Mouse (Mus musculus): ENCODE measurements at regions not wholly inside any gene's neighbourhood (a gene's known extent, or its start where the extent isn't known, plus 50 kb on each side); places are given as distances from the start of the nearest gene placed in this dataset.

GRCm38 (mm10) chr14:102396036-102396734 lies 586.3 kb downstream of the Kctd12 start:
- Histone ChIP-seq H3K36me3 (no peaks in the 10 kb centered on the region), H3K9me3 (replicated peaks) (no peaks in the 10 kb centered on the region), H3K27ac (no peak overlapping the region), H3K4me3 (no peak overlapping the region), H3K27me3 (ENCODE audit: low read depth, poor library complexity, severe bottlenecking) (no peaks in the 10 kb centered on the region), H3K4me1 (peaks cover 6% of the 10 kb centered on the region)
- WGBS: 82% methylated on average over 7 of the region's 7 CpGs
- no peak for DNase-seq (ENCODE audit: low spot score)

DNA sequence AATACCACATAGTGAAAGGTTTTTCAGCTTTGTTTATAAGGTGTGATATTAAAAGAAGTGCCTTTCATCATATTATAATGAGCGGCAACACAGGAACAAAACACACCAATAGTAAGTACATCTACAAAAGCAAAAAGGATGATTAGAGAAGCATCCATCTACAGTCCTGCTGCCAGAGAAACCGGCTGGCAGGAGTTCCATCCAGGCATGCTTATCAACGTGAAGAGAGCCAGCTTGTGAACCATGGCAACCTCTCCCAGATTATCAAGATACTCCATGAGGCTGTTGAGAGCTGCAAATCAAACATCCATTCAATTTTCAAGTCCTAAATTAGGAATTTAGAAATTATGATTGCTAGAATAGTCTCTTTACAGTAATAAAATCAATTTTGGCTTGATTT lies 590.1 kb downstream of the Kctd12 start:
- Histone ChIP-seq H3K4me3 (no peak overlapping the region), H3K36me3 (no peaks in the 10 kb centered on the region), H3K9me3 (replicated peaks) (no peaks in the 10 kb centered on the region), H3K27ac (no peak overlapping the region), H3K4me1 (no peaks in the 10 kb centered on the region), H3K27me3 (ENCODE audit: low read depth, poor library complexity, severe bottlenecking) (no peaks in the 10 kb centered on the region)
- no peak for DNase-seq (ENCODE audit: low spot score)
- 84% methylated on average over 3 of the region's 3 CpGs for WGBS

GRCm38 (mm10) chr14:102372994-102373567 lies 609.4 kb downstream of the Kctd12 start:
- Histone ChIP-seq H3K27ac (no peak overlapping the region), H3K36me3 (no peaks in the 10 kb centered on the region), H3K4me3 (no peak overlapping the region), H3K4me1 (no peaks in the 10 kb centered on the region), H3K27me3 (ENCODE audit: low read depth, poor library complexity, severe bottlenecking) (no peaks in the 10 kb centered on the region), H3K9me3 (replicated peaks) (no peaks in the 10 kb centered on the region)
- no peak for DNase-seq (ENCODE audit: low spot score)
- WGBS: 68% methylated on average over 5 of the region's 5 CpGs

DNA sequence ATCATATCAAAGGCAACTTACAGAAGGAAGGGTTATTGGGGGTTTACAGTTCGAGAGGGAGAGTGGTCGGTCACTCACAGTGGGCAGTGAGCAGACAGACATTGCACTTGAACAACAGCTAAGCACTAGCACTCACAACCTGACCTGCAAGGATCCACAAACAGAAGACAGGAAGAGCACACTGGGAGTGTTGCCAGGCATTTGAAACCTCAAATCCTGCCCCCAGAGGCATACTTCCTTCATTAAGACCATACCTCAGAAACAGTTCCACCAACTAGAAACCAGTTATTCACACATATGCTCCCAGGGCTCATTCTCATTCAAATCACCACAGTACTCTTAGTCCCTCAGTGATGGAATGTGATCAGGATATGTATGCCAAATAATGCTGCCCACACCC lies 620.8 kb downstream of the Kctd12 start:
- no peak for DNase-seq (ENCODE audit: low spot score)
- Histone ChIP-seq H3K4me1 (0 out of 2 replicates have a peak, but pooled peaks cover 2% of the 10 kb centered on the region), H3K9me3 (replicated peaks) (no peaks in the 10 kb centered on the region), H3K27me3 (ENCODE audit: low read depth, poor library complexity, severe bottlenecking) (no peaks in the 10 kb centered on the region), H3K4me3 (no peak overlapping the region), H3K36me3 (no peaks in the 10 kb centered on the region), H3K27ac (no peak overlapping the region)
- WGBS: 93% methylated on average over 2 of the region's 2 CpGs

- no peaks in the 10 kb centered on the region for H3K27me3 ChIP-seq (ENCODE audit: low read depth, poor library complexity, severe bottlenecking)
- H3K4me3 ChIP-seq: no peak overlapping the region
- DNase-seq (ENCODE audit: low spot score): no peak
- H3K4me1 ChIP-seq: no peaks in the 10 kb centered on the region
- H3K27ac ChIP-seq: no peak overlapping the region
- H3K36me3 ChIP-seq: no peaks in the 10 kb centered on the region
- H3K9me3 ChIP-seq (replicated peaks): no peaks in the 10 kb centered on the region
These were observed 599.7 kb downstream of the Lmo7 start for GRCm38 (mm10) chr14:102329409-102329808.

DNA sequence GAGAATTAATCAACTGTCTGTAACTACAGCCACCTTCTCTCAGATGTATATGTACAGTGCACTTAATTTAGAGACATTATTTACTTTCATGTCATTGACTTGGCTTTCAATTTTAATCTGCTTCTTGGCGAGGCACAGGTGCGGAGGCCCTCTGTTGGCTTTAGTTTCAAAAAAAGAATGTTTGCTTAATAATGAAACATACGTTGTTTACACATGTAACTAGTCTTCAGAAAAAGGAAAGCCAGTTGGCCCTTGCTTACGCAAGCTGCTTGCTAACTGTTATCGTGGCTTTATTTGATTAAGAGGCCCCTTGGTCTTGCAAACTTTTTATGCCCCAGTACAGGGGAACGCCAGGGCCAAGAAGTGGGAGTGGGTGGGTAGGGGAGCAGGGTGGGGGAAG lies 576.6 kb downstream of the Lmo7 start:
- H3K27ac ChIP-seq: no peak overlapping the region
- no peaks in the 10 kb centered on the region for H3K9me3 ChIP-seq (replicated peaks)
- no peaks in the 10 kb centered on the region for H3K27me3 ChIP-seq (ENCODE audit: low read depth, poor library complexity, severe bottlenecking)
- no peaks in the 10 kb centered on the region for H3K4me1 ChIP-seq
- no peaks in the 10 kb centered on the region for H3K36me3 ChIP-seq
- DNase-seq (ENCODE audit: low spot score): no peak
- no peak overlapping the region for H3K4me3 ChIP-seq
- WGBS: 92% methylated on average over 6 of the region's 6 CpGs

GRCm38 (mm10) chr14:102302826-102303225 lies 573.1 kb downstream of the Lmo7 start:
- no peaks in the 10 kb centered on the region for H3K27me3 ChIP-seq (ENCODE audit: low read depth, poor library complexity, severe bottlenecking)
- no peaks in the 10 kb centered on the region for H3K4me1 ChIP-seq
- H3K9me3 ChIP-seq (replicated peaks): no peaks in the 10 kb centered on the region
- H3K36me3 ChIP-seq: no peaks in the 10 kb centered on the region
- 86% methylated on average over 2 of the region's 2 CpGs for WGBS
- no peak for DNase-seq (ENCODE audit: low spot score)
- H3K4me3 ChIP-seq: no peak overlapping the region
- no peak overlapping the region for H3K27ac ChIP-seq

DNA sequence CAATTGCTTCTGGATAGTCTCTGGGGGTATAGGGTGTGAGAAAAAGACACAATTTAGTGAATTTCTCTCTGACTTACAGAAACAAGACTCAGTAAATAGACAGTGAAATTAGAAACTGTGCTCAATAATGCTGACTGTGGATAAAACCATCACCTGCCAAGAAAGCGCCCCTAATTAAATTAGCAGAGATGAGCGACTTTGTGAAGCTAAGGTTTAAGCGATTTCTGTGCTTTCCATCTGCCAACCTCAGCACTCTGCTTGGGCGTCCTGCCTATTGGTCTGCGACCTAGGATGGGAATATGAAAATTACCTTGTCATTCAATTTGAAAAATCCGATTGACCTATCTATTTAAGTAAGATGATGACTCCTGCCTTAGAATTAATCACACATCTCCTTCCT lies 570.5 kb downstream of the Lmo7 start:
- no peaks in the 10 kb centered on the region for H3K27me3 ChIP-seq (ENCODE audit: low read depth, poor library complexity, severe bottlenecking)
- no peak for DNase-seq (ENCODE audit: low spot score)
- no peaks in the 10 kb centered on the region for H3K36me3 ChIP-seq
- WGBS: 94% methylated on average over 6 of the region's 6 CpGs
- no peaks in the 10 kb centered on the region for H3K4me1 ChIP-seq
- no peak overlapping the region for H3K27ac ChIP-seq
- no peak overlapping the region for H3K4me3 ChIP-seq
- no peaks in the 10 kb centered on the region for H3K9me3 ChIP-seq (replicated peaks)

- Histone ChIP-seq H3K27me3 (ENCODE audit: low read depth, poor library complexity, severe bottlenecking) (no peaks in the 10 kb centered on the region), H3K4me3 (no peak overlapping the region), H3K4me1 (no peaks in the 10 kb centered on the region), H3K9me3 (replicated peaks) (no peaks in the 10 kb centered on the region), H3K27ac (no peak overlapping the region), H3K36me3 (no peaks in the 10 kb centered on the region)
- WGBS: 81% methylated on average over 1 of the region's 1 CpGs
- DNase-seq (ENCODE audit: low spot score): no peak
These were observed 561.6 kb downstream of the Lmo7 start for GRCm38 (mm10) chr14:102291361-102291760.

GRCm38 (mm10) chr14:102250076-102250475 lies 520.3 kb downstream of the Lmo7 start:
- no peaks in the 10 kb centered on the region for H3K36me3 ChIP-seq
- no peak overlapping the region for H3K27ac ChIP-seq
- no peaks in the 10 kb centered on the region for H3K27me3 ChIP-seq (ENCODE audit: low read depth, poor library complexity, severe bottlenecking)
- no peak for DNase-seq (ENCODE audit: low spot score)
- no peak overlapping the region for H3K4me3 ChIP-seq
- no peaks in the 10 kb centered on the region for H3K4me1 ChIP-seq
- H3K9me3 ChIP-seq (replicated peaks): no peaks in the 10 kb centered on the region
- WGBS: 86% methylated on average over 5 of the region's 5 CpGs

GRCm38 (mm10) chr14:102248581-102248980 lies 518.8 kb downstream of the Lmo7 start:
- H3K36me3 ChIP-seq: no peaks in the 10 kb centered on the region
- WGBS: 88% methylated on average over 2 of the region's 2 CpGs
- no peak overlapping the region for H3K27ac ChIP-seq
- no peak for DNase-seq (ENCODE audit: low spot score)
- H3K4me3 ChIP-seq: no peak overlapping the region
- no peaks in the 10 kb centered on the region for H3K27me3 ChIP-seq (ENCODE audit: low read depth, poor library complexity, severe bottlenecking)
- no peaks in the 10 kb centered on the region for H3K9me3 ChIP-seq (replicated peaks)
- no peaks in the 10 kb centered on the region for H3K4me1 ChIP-seq

DNA sequence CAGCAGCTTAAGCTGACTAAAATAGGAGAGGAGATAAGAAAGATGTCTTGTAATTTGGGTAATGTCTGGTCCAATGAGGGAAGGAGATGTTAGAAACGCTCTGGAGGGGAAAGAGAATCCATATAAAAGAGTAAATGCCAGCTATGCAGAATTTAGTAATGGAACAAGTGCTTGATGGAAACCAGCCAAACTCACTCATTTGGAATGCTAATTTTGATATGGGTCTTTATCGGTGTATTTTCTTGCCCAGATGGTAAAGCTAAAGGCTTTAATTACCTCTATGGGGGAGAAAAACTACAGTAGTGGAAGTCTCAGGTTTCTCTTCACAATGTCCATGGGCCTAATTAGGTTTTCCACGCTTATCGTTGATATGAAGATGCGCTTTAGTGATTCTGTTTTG lies 518.3 kb downstream of the Lmo7 start:
- no peaks in the 10 kb centered on the region for H3K4me1 ChIP-seq
- no peak overlapping the region for H3K4me3 ChIP-seq
- H3K9me3 ChIP-seq (replicated peaks): no peaks in the 10 kb centered on the region
- H3K27me3 ChIP-seq (ENCODE audit: low read depth, poor library complexity, severe bottlenecking): no peaks in the 10 kb centered on the region
- no peaks in the 10 kb centered on the region for H3K36me3 ChIP-seq
- H3K27ac ChIP-seq: no peak overlapping the region
- no peak for DNase-seq (ENCODE audit: low spot score)
- WGBS: 89% methylated on average over 5 of the region's 5 CpGs

GRCm38 (mm10) chr14:102243806-102244536 lies 514.2 kb downstream of the Lmo7 start:
- H3K36me3 ChIP-seq: no peaks in the 10 kb centered on the region
- WGBS: 53% methylated on average over 4 of the region's 4 CpGs
- no peaks in the 10 kb centered on the region for H3K4me1 ChIP-seq
- DNase-seq (ENCODE audit: low spot score): no peak
- H3K27me3 ChIP-seq (ENCODE audit: low read depth, poor library complexity, severe bottlenecking): no peaks in the 10 kb centered on the region
- no peak overlapping the region for H3K27ac ChIP-seq
- H3K9me3 ChIP-seq (replicated peaks): no peaks in the 10 kb centered on the region
- no peak overlapping the region for H3K4me3 ChIP-seq

Measured in limb, embryonic 10.5 days (tissue).